Mouse (Mus musculus) naive thymus-derived CD4-positive, alpha-beta T cell, adult 2 months (primary cell): ENCODE measurements around the gene Selenof.

Source experiments
- DNase-seq: peaks from one replicate; pipeline ENCODE4 v3.0.0-alpha.2; 2011; ENCODE audit warnings: low read depth

Selenof gene

GRCm38 (mm10) chr3:144642141-144642540 is 72.0 kb downstream of the Selenof start:
- DNase-seq = no peak

GRCm38 (mm10) chr3:144643301-144643871 is 73.3 kb downstream of the Selenof start:
- no peak for DNase-seq

- DNase-seq = no peak
Observed at GRCm38 (mm10) chr3:144644202-144644601, 74.1 kb downstream of the Selenof start.
